Mouse (Mus musculus): ENCODE measurements around the gene Arpc4.

Gene Arpc4

DNA sequence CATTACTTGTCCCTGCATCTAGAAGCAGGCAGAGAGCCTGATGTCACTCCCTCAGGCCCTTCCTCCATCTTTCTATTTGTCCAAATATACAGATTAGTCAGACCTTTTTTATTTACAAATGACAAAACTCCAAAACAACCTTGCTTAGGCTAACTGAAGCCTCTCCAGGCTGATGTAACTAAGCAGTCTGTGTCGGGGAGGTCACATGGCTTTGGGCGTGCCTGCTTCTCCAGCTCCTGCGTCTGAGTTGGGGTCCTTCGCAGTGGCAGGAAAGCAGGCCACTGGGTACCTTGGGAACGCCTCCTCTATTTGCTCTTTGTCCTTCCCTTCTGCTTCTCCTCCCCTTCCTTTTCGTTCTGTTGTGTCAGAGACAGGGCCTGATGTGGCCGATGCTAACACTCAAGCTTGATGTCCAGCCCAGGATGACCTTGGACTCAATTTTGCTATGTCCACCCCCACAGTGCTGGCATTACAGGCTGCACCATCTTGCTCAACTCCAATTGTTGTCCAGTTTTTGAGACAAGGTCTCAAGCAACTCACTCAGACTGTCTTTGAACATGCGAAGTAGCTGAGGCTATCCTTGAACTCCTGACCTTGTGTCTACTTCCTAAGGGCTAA, 13.3 kb upstream of the Arpc4 start:
- DNase-seq (ENCODE audit: low spot score in 2 of 2): no peak

- DNase-seq (ENCODE audit: low spot score in 2 of 2): no peak
These were observed 11.3 kb upstream of the Arpc4 start for GRCm38 (mm10) chr6:113366639-113367038.

DNA sequence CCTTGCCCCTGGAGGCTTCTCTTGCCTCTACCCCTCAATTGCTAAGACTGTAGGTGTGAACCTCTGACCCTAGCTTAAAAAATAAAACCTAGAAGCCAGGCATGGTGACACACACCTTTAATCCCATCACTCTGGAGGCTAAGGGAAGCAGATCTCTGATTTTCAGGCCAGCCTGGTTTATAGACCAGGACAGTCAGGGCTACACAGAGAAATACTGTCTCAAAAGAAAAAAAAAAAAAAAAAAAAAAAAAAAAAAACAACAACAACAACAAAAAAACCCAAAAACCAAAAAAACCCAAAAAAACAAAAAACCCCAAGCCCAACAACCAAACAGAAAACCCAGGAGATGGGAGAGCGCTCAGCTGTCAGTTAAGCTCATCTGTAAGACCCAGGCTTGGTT, 10.3 kb upstream of the Arpc4 start:
- no peak for DNase-seq (ENCODE audit: low spot score in 2 of 2)

DNA sequence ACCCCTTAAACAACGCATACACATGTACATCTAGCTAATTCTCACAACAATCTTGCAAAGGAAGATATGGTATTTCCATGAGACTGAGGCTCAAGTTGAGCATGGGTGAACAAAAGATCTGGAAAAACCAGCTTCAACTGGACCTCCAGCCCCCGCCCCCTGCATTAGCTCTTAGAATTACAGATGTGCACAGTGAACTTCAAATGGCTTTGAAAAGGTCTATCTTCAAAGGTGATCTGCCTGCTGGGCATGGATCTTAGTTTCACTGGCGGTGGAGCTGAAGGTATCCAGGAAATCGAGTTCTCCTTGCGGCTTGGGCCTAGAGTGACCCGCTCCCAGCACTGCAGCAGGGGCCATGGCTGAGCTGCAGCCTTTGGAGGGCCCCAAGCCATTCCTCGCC, 9.8 kb upstream of the Arpc4 start:
- no peak for DNase-seq (ENCODE audit: low spot score in 2 of 2)

DNA sequence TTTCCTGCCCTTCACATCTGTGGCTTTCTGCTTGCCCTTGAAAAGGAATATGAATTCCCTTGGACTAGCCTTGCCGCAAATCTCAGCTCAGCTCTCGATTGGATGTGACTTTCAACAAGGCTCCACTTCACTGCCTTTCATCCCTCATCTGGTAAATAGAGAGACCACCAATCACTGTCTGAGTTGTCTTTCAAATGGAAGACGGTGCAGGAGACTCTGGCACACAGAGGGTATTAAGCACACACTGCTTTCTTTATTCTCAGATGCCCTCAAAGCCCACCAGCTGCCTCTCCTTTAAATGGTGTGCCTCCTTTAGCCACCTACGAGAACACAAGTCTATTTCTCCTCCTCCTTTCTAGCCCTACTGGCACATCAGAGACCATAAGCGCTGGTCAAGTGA, 9.3 kb upstream of the Arpc4 start:
- no peak for DNase-seq (ENCODE audit: low spot score in 2 of 2)

DNA sequence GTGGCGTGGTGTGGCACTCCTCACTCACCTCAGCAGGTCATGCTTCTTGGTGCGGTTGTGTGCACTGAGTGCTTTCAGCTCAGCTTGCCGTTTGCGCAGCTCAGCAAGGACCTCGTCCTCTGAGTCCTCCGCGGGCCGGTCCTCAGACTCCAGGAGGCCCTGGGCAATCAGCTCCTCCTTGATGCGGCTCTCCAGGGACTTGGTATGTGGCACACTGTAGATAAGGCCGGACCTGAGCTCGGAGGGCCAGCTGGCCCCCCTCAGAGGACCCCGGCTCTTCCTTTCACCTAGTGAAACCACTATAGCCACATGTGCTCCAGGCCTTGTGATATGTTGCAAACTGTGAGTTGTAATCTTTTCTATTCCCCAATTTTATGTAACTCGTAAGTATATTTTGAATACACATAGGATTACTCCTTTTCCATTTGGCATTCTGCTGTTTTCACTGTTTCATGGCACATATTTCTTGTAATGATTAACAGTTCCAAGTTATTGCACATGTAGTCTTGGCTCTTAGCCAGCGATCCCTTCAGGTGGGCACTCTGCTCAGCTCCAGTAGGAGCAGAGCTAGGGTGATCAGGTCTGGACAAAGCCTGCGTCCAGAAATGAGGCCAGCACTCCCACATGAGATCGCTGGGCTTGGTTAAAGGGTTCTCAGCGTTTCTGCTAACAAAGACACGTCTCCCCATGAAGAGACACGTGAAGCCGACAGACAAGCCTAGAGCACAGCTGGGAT, 7.6 kb upstream of the Arpc4 start:
- DNase-seq (ENCODE audit: low spot score in 2 of 2): no peak

DNA sequence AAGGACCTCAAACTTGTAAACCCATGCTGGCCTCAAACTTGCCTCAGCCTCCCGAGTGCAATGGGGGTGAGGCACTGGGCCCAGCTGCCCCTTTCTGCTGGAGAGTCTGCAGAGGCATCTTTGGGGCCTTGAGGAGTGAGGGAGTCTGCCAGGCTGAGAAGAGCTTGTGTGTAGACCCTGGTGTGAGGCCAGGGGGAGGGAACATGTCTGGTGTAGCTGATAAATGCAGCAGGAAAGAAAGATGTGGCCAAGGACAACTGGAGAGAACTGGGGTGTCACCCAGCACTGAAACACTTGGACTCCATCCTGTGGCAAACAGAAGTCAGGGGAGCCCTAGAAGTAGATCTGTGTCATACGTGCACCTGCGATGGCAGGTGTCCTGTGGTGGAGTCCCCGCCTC, 4.4 kb upstream of the Arpc4 start:
- DNase-seq (ENCODE audit: low spot score in 2 of 2): peak in 1 of 2 experiments; percentile 28

GRCm38 (mm10) chr6:113377172-113377495, 781 bp upstream of the Arpc4 start:
- DNase-seq (ENCODE audit: low spot score in 2 of 2): no peak

DNA sequence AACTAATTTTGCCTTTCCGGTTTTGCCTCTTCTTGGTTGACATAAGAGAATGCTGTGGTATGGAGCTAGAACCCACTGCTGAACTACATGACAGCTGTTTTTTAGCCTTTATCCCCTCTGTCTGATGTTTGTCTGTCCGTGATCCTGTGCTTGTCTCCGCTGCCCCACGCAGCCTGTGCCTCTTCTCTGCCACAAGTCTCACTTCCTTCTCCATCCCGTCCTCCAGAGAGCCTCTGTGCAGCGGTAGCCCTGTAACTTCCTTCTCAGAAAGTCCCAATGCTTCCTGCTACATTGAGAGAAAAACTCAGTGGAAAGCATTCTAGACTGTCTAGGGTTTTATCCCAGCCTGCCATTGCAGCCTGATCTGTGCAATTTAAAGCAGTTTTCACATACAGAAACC, 1.3 kb downstream of the Arpc4 start:
- DNase-seq (ENCODE audit: low spot score in 2 of 2): no peak

DNA sequence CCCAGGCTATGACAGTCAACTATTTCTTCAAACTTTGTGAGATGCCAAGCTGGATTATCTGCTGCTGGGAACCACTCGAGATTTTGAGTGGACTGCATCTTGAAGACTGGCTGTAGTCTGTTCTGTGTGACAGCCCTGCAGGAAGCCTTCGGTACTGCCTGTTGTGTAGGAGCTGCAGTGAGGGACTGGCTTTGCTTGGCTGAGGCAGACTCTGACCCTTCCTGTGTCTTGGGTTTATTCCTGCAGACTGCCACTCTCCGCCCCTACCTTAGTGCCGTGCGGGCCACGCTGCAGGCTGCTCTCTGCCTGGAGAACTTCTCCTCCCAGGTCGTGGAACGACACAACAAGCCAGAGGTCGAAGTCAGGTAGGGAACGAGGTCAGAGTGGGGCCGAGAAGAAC, 2.6 kb downstream of the Arpc4 start:
- DNase-seq (ENCODE audit: low spot score in 2 of 2): no peak

- DNase-seq (ENCODE audit: low spot score in 2 of 2): no peak
These were observed 6.5 kb downstream of the Arpc4 start for GRCm38 (mm10) chr6:113384351-113384927.

GRCm38 (mm10) chr6:113385160-113385714, 7.3 kb downstream of the Arpc4 start:
- no peak for DNase-seq (ENCODE audit: low spot score in 2 of 2)

- no peak for DNase-seq (ENCODE audit: low spot score in 2 of 2)
These were observed 8.1 kb downstream of the Arpc4 start for GRCm38 (mm10) chr6:113386025-113386424.

DNA sequence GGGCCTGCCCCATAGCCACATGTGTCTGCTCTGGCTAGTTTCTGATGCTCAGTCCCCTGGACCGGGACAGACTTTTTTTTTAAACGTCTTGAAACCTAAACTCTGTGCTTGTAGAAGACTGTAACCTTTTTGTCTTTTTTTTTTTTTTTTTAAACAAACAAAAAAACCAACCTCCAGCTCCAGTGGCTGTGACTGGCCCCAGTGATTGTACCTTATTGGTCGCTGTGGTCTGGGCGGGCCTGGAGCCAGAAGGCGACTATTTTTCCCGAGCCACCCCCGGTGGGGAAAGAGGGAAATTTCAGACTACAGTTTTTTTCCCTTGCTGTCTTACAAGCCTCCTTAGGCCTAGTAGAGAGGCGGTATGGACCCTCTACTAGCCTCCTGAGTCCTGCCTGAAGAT, 11.0 kb downstream of the Arpc4 start, which contains the start of gene Ttll3:
Ttll3 (plus strand) TSS at position 301 of the 400 bp plus-strand sequence.
- DNase-seq (ENCODE audit: low spot score in 2 of 2): no peak

DNA sequence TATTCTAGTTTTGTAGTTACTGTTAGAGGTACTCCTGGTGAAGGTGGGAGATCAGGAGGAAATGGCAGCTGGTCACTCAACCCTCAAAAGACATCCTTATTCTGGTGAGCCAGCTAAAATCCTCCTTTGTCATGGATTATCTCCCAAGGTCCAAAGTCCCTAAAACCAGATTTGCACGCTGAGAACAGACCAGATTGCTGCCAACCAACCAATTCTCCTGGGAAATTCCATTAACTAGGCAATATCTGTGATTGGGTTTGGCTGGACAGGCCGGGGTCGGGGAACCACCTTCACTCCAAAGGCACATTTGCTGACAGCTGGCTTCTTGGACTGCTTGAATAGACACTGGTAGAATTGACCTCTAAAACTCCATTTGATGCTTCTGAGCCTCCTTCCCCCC, 12.8 kb downstream of the Arpc4 start:
- DNase-seq (ENCODE audit: low spot score in 2 of 2): no peak

- no peak for DNase-seq (ENCODE audit: low spot score in 2 of 2)
These were observed 14.1 kb downstream of the Arpc4 start for GRCm38 (mm10) chr6:113392015-113392386.

GRCm38 (mm10) chr6:113392387-113393071, 14.6 kb downstream of the Arpc4 start:
- DNase-seq (ENCODE audit: low spot score in 2 of 2): no peak

GRCm38 (mm10) chr6:113393951-113394350, 16.0 kb downstream of the Arpc4 start:
- no peak for DNase-seq (ENCODE audit: low spot score in 2 of 2)

DNA sequence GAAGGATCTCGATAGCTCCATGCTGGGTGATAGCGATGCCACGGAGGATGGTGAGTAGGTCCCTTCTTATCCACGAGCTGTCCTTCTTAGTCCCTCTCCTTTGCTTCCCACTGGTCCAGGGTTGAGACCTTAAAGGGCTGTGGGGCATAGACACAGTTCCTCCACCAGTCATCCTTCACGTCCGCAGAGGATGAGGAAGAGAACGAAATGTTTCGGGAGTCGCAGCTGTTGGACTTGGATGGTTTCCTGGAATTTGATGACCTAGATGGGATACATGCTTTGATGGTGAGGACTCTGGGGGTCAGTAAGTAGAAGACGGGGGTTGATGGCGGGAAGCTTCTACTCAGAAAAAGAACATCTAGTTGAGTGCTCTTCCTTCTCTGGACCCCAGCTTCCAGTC, 16.9 kb downstream of the Arpc4 start:
- DNase-seq (ENCODE audit: low spot score in 2 of 2): no peak

- no peak for DNase-seq (ENCODE audit: low spot score in 2 of 2)
These were observed 17.6 kb downstream of the Arpc4 start for GRCm38 (mm10) chr6:113395501-113395900.

DNA sequence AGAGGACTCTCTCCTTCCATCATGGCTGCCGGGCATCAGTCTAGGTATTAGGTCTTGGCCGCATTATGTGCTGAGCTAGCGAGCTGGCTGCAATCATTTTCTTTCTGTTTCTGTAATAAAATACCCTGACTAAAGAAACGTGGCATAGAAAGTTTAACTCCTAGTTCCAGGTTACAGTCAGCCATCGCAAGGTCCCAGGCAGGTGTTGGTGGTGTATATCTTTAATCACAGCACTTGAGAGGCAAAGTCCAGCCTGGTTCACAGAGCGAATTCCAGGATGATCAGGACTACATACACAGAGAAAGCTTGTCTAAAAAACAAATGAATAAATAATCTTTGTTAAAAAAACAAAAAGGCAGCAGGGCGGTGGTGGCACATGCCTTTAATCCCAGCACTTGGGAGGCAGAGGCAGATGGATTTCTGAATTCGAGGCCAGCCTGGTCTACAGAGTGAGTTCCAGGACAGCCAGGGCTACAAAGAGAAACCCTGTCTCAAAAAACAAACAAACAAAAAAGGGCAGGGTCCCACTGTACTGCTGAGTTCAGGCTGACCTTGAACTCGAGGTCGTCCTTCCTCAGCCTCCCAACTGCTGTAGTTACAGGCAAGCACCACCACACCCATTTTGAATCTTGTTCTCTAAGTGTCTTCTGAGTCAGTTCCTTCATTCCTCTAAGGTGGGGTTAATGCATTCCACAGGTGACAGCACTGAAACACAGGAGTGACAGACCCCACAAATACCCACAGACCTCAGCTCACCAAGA, 18.5 kb downstream of the Arpc4 start:
- DNase-seq (ENCODE audit: low spot score in 2 of 2): no peak

GRCm38 (mm10) chr6:113402094-113402493, 24.2 kb downstream of the Arpc4 start:
- no peak for DNase-seq (ENCODE audit: low spot score in 2 of 2)

All from spleen, postnatal 4 days (tissue).